Mouse (Mus musculus): ENCODE measurements around the gene CT030661.1. TPM values are rescaled to one million over a fixed set of nuclear protein-coding genes. Genes with fewer than 3 reads are reported as not detected.
A peak's percentile ranks its signal among the peaks of the same experiment; 100 is the strongest.
"Not testable (repeated sequence)": the region's sequence is repeated elsewhere in the genome, so short reads cannot be mapped to it uniquely, and the experiment has no call there.

CT030661.1 gene
- 1 to 10 TPM; 7.1 to 7.3 TPM for total RNA-seq (2021)
- long read RNA-seq, experiment 1, partial matches to known transcripts: 0 of 4 reads
- long read RNA-seq, experiment 1, other reads (novel, unspliced or antisense): 2 of 4 reads
- long read RNA-seq, experiment 2, partial matches to known transcripts: 0 of 4 reads
- long read RNA-seq, experiment 2, other reads (novel, unspliced or antisense): 2 of 4 reads

- DNase-seq: peak; percentile 93 to 97
Observed at GRCm38 (mm10) chr17:22314730-22315226, at the start of gene CT030661.1. Gene CT030661.1, minus strand, starts transcription at chr17:22314837.

GRCm38 (mm10) chr17:22363895-22364294 lies 49.3 kb upstream of the CT030661.1 start:
- DNase-seq: no peak

DNA sequence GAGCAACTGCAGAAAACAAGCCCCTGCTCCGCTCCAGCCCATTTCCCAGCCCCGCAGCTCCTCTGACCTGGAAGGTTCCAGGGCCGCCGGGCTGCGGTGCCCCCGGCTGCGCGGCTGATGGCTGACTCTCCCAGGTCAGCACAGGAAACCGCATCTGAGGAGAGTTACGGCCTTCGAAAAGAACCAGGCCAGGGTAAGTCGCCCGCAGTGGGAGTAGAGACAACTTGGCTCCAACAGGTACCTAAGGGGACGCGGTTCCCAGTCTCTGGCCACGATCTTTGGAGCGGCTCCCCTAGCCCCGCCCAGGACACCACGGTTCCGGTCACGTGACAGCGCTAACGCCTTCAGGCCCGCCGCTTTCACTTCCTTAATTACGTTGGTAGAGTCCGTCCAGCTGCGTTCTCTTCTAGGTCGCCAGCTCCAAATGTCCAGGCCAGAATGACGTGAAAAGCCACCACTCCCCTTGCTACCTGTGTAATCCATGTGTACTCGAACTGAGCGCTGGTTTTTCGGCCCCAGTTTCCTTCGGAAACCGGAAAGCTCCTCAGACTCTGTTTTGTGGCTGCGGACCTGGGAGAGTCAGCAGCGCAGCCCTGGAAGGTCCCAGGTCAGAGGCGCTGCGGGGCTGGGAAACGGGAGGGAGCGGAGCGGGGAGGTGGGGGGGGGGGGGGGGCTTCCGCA lies 46.6 kb upstream of the CT030661.1 start, which contains the start of the genes Zfp944 and Zfp758:
Gene Zfp944 (minus strand): TSS at position 300 of the 681 bp plus-strand sequence.
Gene Zfp758 (plus strand): TSS at position 353 of the 681 bp plus-strand sequence.
- DNase-seq: peak; percentile 64 to 80

- peak in 1 of 2 experiments; percentile 9 for DNase-seq
Observed at GRCm38 (mm10) chr17:22360572-22360971, 45.9 kb upstream of the CT030661.1 start.

DNA sequence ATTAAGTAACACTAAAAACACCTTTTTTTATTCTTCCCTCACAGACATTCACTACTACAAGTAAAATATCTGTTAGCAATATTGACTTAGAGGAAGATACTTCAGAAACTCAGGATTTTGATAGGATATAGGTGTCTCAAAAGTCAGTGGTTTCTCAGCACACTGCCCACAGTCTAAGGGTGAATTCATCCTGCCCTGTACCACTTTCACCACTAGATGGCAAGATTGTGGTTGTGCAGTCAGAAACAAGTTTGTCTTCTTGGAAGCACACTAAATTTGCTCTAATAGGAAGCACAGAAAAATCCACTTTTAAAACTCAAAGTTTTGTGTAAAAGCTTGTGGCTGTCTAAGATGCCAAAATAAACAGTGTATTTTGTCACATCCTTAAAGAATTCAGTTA lies 38.2 kb upstream of the CT030661.1 start:
- peak; percentile 25 to 43 for DNase-seq

- not testable (repeated sequence) for DNase-seq
Observed at GRCm38 (mm10) chr17:22315247-22315646, 610 bp upstream of the CT030661.1 start.

DNA sequence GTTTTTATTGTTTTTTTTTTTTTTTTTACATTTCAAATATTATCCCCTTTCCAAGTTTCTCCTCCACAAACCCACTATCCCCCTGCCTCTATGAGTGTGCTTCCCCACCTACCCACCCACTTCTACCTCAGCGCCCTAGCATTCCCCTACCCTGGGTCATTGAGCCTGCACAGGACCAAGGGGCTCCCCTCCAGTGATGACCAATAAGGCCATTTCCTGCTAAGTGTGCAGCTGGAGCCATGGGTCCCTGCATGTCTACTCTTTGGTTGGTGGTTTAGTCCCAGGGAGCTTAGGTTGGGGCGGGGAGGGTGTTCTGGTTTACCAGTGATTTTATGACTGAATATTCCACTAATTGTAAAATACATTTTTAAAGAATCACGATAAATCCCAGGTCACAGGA lies 418 bp downstream of the CT030661.1 start:
- DNase-seq: peak in 1 of 2 experiments; percentile 2

Other genes starting within 250 kb of the CT030661.1 start
- under 1 TPM; 0.69 to 0.82 TPM for gene Zfp947, start 148.6 kb downstream of the CT030661.1 start, total RNA-seq (2021)
- gene Zfp994, start 89.2 kb downstream of the CT030661.1 start, total RNA-seq (2021): 1 to 10 TPM; 1.6 to 2.2 TPM
- gene Zfp944, start 46.6 kb upstream of the CT030661.1 start, total RNA-seq (2021): 1 to 10 TPM; 4.2 to 4.5 TPM
- 1 to 10 TPM; 9.6 to 9.7 TPM for gene Zfp758, start 46.6 kb upstream of the CT030661.1 start, total RNA-seq (2021)
- gene Zfp946, start 109.4 kb upstream of the CT030661.1 start, total RNA-seq (2021): 1 to 10 TPM; 3.3 to 4.1 TPM